8 mouse cellular contexts compared by ENCODE assay signal in the genomic region with DNA sequence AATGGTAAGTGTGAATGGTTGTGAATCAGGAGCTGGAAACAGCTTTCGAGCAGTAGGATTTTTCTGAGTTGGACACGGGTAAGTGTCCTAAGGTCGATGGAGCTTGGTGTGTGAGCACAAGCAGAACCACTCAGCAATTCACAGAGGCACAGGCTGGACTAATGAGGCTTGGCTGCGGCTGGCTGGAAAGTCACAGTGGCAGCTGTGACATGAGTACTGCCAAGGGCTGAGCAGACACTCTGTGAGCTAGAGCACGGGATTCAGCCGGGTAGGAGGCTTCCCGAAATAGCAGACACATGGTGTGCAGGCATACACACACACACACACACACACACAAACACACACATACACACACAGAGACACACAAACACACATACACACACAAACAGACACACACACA.
DNase-seq lines count a peak whose midpoint lies in the region; ATAC-seq lines count a peak whose summit lies in the region.

No protein-coding gene starts in this region.

- ATAC-seq in hindbrain, embryonic 16.5 days: peak; percentile 94
- no peak for ATAC-seq in kidney, embryonic 16.5 days (ENCODE audit: low FRiP score, low TSS enrichment)

- H3K36me3 ChIP-seq in hindbrain, embryonic 16.5 days (ENCODE audit: control insufficient read depth, insufficient read depth, low read length): no peaks in the 10 kb centered on the region
- H3K36me3 ChIP-seq in kidney, embryonic 16.5 days (ENCODE audit: insufficient read depth, low read length): no peaks in the 10 kb centered on the region

- no peak overlapping the region for H3K9ac ChIP-seq in hindbrain, embryonic 16.5 days (ENCODE audit: low read depth, low read length)
- no peak overlapping the region for H3K9ac ChIP-seq in kidney, embryonic 16.5 days (replicated peaks; ENCODE audit: low read length)

- peak; percentile 80 to 88 for DNase-seq in right cerebral cortex, postnatal 10 days (ENCODE audit: low spot score in 2 of 2)
- no peak for DNase-seq in right cerebral cortex, adult 18-20 months
- peak; percentile 49 for DNase-seq in gastrocnemius, postnatal 10 days
- DNase-seq in right cerebral cortex, postnatal 36 days (ENCODE audit: low spot score in 2 of 2): peak; percentile 43 to 59
- no peak for DNase-seq in spleen, adult 18-20 months
- no peak for DNase-seq in spleen, postnatal 36 days (ENCODE audit: low spot score in 2 of 2)

- H3K27ac ChIP-seq in hindbrain, embryonic 16.5 days (ENCODE audit: low read depth, low read length): peak overlapping the region; percentile 4
- H3K27ac ChIP-seq in kidney, embryonic 16.5 days (ENCODE audit: low read length): no peak overlapping the region

- H3K27me3 ChIP-seq in hindbrain, embryonic 16.5 days (replicated peaks; ENCODE audit: control insufficient read depth, insufficient read depth, low read length): no peaks in the 10 kb centered on the region
- no peaks in the 10 kb centered on the region for H3K27me3 ChIP-seq in kidney, embryonic 16.5 days (ENCODE audit: insufficient read depth, low read length)

- no peaks in the 10 kb centered on the region; the same call in 1 of the 2 replicates for H3K4me1 ChIP-seq in hindbrain, embryonic 16.5 days (ENCODE audit: control insufficient read depth, insufficient read depth, low read depth, low read length)
- H3K4me1 ChIP-seq in kidney, embryonic 16.5 days (ENCODE audit: insufficient read depth, low read length): no peaks in the 10 kb centered on the region

- WGBS in hindbrain, embryonic 16.5 days: 58% methylated on average over 7 of the region's 7 CpGs
- 32% methylated on average over 7 of the region's 7 CpGs for WGBS in kidney, embryonic 16.5 days

- H3K9me3 ChIP-seq in hindbrain, embryonic 16.5 days (ENCODE audit: control insufficient read depth, low read length): no peaks in the 10 kb centered on the region
- no peaks in the 10 kb centered on the region for H3K9me3 ChIP-seq in kidney, embryonic 16.5 days (ENCODE audit: low read length)

- no peak overlapping the region for H3K4me2 ChIP-seq in hindbrain, embryonic 16.5 days (ENCODE audit: low read length)
- no peak overlapping the region for H3K4me2 ChIP-seq in kidney, embryonic 16.5 days (replicated peaks; ENCODE audit: low read depth, low read length)

- H3K4me3 ChIP-seq in hindbrain, embryonic 16.5 days (ENCODE audit: low read length): no peak overlapping the region
- no peak overlapping the region for H3K4me3 ChIP-seq in kidney, embryonic 16.5 days (ENCODE audit: low read length)

Comparison
In these comparisons a context has a peak if more than half of its experiments do, and no peak if none do; other contexts are left out.
1. DNase-seq: peak in right cerebral cortex, postnatal 10 days (2 of 2), gastrocnemius, postnatal 10 days (single experiment) and right cerebral cortex, postnatal 36 days (2 of 2); none in right cerebral cortex, adult 18-20 months (single experiment), spleen, adult 18-20 months (0 of 2) and spleen, postnatal 36 days (0 of 2).